Mouse (Mus musculus) myocyte (in vitro differentiated cells): Measurements from ENCODE around the gene Hnf4a. TPM values are rescaled to one million over a fixed set of nuclear protein-coding genes. Genes with fewer than 3 reads are reported as not detected.

Experiments used
- polyA plus RNA-seq: library from polyadenylated mRNA; unstranded; fragments of >200 nt; fragmentation: generic; extraction: Trizol; gene quantifications from one replicate; pipeline ENCODE4 v1.2.1, GENCODE M21; 2012; ENCODE audit warnings: missing spikeins

The Hnf4a gene
- polyA plus RNA-seq, 1 experiment, result not detected

Other genes starting within 250 kb of the Hnf4a start
- gene Jph2, start 108.8 kb upstream of the Hnf4a start, polyA plus RNA-seq, result 217 TPM
- gene Oser1, start 82.1 kb upstream of the Hnf4a start, polyA plus RNA-seq, result 30.3 TPM
- 0.43 TPM for gene Gdap1l1, start 68.3 kb upstream of the Hnf4a start, polyA plus RNA-seq
- 24.6 TPM for gene Fitm2, start 34.2 kb upstream of the Hnf4a start, polyA plus RNA-seq
- 44.0 TPM for gene R3hdml, start 14.5 kb upstream of the Hnf4a start, polyA plus RNA-seq
- 20.2 TPM for gene Ttpal, start 95.5 kb downstream of the Hnf4a start, polyA plus RNA-seq
- 88.9 TPM for gene Serinc3, start 138.3 kb downstream of the Hnf4a start, polyA plus RNA-seq
- 799 TPM for gene Pkig, start 151.6 kb downstream of the Hnf4a start, polyA plus RNA-seq
- 0.60 TPM for gene Ada, start 243.4 kb downstream of the Hnf4a start, polyA plus RNA-seq